Mouse (Mus musculus): ENCODE measurements around the gene Malsu1.

GRCm38 (mm10) chr6:49031230-49031629, 42.4 kb upstream of the Malsu1 start:
- TF ChIP-seq CTCF (IDR thresholded peaks at IDR 0.05; ENCODE audit: borderline replicate concordance, extremely low read depth, insufficient read depth, insufficient read length) (no peak), POLR2A (IDR thresholded peaks at IDR 0.05; ENCODE audit: borderline replicate concordance, extremely low read depth, insufficient read depth, insufficient read length, poor library complexity, severe bottlenecking) (no peak)

All from brain, embryonic 14.5 days (tissue).